Mouse (Mus musculus) left cerebral cortex, postnatal 14 days (tissue): ENCODE measurements around the gene Ddx39b. TPM values are rescaled to one million over a fixed set of nuclear protein-coding genes. Genes with fewer than 3 reads are reported as not detected.

Experiments used
- DNase-seq, 2 experiments: peaks; one replicate each; pipeline ENCODE4 v3.0.0; 2021 to 2022; ENCODE audit warnings: low spot score in 2 of 2, mixed read lengths in 1 of 2
- intact Hi-C: fragments of 180-260 bp; cut with DNase I; formaldehyde crosslinking; loops from one replicate; pipeline ENCODE4 v1.15.1; 2025
- total RNA-seq, 2 experiments: library from RNA; stranded (reverse); gene quantifications; 2 replicates each; pipeline ENCODE4 v1.2.3; 2021

Ddx39b gene
- total RNA-seq, 2 experiments from 2014 or later, result 221 to 230 TPM

DNA sequence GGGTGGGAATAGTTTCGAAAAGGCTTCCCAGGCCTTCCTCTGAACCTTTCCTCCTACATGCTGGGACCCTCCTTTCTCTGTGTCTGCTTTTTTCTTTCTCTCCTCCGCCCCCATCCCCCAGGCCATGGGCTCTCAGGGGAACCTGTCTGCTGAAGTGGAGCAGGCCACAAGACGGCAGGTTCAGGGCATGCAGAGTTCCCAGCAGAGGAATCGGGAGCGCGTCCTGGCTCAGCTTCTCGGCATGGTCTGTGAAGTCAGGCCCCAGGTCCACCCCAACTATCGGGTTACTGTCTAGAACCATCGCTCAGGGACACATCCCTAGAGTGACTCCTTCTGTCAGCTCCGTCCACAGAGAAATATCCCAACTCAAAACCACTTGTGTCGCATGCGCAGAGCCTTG is 4.0 kb upstream of the Ddx39b start:
- intact Hi-C loops, result loop anchor here (5.0 to 10.0 kb wide), 3 partner anchors 115 to 633 kb away; partner anchors contain the start of genes Agpat1, Csnk2b, Gpank1 and Rnf5

DNA sequence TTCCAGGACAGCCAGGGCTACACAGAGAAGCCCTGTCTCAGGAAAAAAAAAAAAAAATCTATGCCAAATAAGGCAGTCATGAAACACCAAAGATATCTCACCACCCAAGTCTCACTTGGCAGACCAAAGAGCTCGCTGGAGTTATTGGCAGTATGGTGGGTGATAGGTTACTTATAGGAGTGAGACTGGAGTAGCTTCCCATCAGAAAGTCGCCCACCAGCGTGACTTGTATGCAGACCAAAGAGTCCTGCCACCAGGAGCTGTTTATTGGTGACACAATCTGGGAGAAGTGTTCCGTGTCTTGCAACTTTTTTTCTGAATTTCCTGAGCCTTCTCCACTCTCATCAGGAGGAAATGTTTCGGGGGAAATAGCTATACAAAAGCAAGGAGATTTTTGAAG is 1.8 kb upstream of the Ddx39b start:
- intact Hi-C loops, result loop anchor here (5.0 to 10.0 kb wide), 3 partner anchors 117 to 635 kb away; partner anchors contain the start of genes Agpat1, Csnk2b, Gpank1 and Rnf5
- DNase-seq, result no peak

More for the DNA sequence above, 4.0 kb upstream of the Ddx39b start:
- DNase-seq, result peak in 1 of 2 experiments; percentile 21

DNA sequence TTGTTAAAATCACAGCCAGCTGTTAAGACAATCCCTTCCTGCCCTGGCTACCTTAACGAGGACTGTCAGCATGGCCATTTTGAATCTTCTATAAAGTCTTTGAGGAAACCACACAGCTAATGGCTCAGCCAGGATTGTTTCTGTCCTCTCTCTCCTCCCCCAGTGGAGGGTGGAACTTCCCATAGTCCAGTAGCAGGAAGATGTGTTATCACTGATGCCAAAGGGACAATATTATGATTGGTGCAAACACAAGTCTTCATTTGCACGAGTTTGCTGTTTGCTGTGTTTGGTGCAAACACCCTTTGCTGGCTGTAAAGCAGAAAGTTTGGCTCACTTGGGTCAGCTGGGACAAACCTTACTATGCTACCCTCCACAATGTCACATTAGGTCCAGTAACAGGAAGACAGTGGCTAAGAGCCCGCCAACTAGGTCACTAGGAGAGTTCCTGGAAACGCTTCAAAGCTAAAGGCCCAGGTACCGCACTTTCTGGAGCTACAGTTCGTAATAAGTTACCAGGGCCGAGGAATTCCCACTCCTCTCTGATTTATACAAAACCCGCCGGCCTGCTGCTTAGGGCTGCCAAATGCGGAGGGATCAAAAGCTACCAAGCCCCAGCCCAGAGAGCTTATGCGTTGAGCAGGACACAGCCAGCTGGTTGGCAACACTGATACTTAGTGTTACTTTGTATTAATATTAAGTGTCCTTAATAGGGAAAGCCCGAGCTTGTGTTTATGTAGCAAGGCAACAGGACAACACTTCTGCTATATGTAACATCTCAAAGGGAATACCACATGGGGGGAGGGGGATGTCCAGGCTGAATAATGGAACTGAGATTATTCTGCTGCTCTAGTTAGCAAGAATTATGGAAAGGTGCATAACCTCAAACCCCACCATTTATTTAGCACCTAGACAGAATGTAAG is 902 bp upstream of the Ddx39b start:
- no peak for DNase-seq
- intact Hi-C loops, result no loop called here

DNA sequence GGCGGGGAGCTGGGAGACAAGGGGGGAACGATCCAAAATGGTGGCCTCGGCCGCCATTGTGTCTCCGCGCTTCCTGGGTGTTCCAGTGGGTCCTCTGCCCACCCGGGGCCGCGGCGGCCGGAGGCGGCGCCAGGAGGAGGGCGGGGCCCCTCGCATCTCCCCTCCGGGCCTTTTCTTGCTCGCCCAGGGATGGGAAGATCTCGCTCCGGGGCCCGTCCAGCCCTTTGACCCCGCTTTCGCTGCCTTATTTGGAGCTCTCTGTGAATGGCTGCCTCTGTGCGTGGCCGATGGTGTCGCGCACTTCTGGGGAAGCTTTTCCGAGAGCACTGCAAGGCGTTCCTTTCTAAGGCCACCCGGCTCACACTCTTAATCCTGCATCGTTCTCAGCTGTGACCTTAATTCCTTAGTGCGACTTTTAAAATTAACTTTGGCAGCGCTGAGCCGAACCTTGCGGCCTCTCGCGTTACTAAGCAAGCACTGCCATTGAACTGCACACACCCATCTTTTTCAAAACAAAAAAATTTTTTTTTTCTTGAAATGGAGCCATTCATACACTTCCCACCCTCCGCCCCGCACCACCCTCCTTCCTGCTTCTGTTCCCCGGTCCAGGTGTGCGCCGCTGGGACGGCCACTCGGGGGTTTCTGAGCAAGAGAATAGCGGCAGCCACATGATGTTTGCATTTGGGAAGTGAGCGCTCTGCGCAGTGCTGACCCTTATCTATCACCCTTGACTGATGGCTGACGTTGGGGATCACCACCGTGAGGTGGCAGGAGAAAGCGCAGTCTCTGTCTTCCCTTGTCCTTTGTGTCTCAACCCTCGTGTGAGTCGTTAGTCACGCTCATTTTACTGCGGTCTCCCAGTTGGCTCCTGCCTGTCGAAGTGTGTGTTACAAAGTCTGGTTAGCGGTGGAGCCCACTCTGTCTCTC is 732 bp downstream of the Ddx39b start:
- DNase-seq, result peak; percentile 54 to 75
- intact Hi-C loops, result no loop called here

DNA sequence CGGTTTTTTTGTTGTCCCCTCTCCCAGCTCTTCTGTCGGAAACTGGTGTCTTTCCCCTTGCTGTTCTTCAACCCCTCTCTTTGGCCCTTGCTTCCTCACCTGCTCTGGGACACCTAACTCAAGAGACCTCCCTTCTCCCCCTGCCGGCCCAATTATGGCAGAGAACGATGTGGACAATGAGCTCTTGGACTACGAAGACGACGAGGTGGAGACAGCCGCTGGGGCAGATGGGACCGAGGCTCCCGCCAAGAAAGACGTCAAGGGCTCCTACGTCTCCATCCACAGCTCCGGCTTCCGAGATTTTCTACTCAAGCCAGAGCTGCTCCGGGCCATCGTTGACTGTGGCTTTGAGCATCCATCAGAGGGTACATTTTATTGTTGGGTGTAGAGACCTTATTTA is 1.5 kb downstream of the Ddx39b start:
- intact Hi-C loops, result no loop called here
- peak; percentile 47 to 67 for DNase-seq

DNA sequence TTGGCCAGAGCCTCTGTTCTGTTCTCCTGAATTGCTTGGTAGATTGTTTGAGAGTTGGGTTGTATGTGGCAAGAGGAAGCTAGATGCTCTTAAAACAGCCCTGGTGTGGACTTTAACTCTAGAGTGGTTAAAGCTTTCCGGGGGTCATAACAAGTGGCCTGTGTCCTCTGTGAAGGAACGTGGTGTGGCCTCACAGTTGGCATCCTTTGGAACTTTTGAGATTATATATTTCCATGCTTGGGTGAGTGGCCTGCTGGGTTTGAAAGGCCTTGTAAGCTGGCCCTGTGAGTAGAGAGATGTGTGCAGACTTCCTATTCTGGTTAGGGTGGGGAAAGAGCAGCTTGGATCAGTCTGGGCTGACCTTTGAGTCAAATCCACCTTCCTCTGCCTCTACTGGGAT is 3.5 kb downstream of the Ddx39b start:
- intact Hi-C loops, result no loop called here

DNA sequence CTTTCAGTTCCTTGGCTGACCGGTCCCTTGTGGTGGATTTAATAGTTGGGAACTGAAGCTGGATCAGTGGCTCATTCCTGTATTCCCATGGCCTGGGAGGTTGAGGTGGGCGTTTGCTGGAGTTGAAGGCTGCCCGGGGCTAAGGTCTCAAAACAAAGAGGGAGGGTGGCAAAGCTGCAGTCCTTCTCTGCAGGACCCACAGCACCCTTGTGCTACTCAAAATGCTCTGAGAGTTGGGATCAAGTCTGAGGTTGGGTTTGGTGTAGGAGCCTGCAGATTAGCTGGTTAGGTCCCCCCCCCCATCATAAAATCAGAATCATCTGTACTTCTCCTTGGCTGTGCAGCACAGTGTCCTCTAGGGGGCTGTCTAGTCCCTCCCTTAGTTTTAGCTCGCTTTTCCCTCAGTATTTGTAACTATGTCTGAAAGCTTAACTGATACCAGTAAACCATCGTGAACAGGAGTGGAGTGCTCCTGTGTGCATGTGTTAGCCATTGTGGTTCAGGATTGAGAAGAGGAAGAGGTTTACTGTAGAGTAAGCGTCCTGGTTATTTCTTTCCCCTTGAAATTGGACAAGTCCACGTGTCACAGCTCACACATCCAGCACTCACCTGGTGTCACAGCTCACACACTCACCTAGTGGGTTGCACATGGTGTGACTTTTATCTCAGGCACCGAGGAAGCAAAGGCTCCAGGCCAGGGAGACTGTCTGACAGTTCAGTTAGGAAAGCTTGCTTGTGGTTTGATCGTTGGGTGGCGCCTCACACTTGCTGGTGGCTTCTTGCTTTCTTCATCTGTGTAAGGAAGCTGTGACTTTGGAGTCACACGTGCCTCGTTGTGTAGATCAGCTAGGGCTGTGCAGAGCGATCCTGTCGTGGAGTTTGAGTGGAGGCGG is 4.4 kb downstream of the Ddx39b start:
- intact Hi-C loops, result no loop called here
- DNase-seq, result peak in 1 of 2 experiments; percentile 40

More for the DNA sequence above, 3.5 kb downstream of the Ddx39b start:
- peak in 1 of 2 experiments; percentile 5 for DNase-seq

DNA sequence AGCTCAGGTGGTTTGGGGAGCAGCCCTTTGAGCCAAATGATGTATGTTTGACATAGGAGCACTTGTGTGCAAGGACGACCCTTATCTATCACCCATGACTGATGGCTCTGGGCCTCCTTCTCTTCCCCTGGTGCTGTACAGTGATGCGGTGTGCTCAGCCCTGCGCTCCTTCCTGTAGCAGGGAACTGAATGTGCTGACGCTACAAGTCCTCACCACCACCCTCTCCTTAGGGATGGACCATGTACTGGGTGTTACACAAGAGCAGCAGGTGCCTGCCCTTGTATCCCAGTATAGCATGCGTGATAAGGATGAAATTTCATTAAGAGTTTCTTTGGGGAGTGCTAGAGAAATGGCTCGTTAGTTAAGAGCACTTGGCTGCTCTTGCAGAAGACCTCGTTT is 5.6 kb downstream of the Ddx39b start:
- no peak for DNase-seq
- intact Hi-C loops, result no loop called here

DNA sequence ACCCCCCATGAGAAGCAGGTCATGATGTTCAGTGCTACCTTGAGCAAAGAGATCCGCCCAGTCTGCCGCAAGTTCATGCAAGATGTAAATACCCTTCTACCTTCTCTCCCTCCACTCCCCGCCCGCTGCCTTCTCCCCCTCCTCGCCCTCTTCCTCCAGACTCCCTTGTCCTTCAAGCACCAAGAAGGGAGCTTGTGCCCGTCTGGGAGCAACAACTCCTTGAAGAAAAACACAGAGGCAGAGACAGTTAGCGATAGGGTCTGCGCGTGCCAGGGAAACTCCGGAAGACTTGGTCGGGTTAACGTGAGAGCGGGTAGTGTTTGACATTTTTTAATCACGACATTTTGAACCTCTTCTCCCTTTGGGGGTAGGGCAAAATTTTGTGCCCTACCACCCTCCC is 7.4 kb downstream of the Ddx39b start:
- DNase-seq, result no peak
- intact Hi-C loops, result no loop called here

DNA sequence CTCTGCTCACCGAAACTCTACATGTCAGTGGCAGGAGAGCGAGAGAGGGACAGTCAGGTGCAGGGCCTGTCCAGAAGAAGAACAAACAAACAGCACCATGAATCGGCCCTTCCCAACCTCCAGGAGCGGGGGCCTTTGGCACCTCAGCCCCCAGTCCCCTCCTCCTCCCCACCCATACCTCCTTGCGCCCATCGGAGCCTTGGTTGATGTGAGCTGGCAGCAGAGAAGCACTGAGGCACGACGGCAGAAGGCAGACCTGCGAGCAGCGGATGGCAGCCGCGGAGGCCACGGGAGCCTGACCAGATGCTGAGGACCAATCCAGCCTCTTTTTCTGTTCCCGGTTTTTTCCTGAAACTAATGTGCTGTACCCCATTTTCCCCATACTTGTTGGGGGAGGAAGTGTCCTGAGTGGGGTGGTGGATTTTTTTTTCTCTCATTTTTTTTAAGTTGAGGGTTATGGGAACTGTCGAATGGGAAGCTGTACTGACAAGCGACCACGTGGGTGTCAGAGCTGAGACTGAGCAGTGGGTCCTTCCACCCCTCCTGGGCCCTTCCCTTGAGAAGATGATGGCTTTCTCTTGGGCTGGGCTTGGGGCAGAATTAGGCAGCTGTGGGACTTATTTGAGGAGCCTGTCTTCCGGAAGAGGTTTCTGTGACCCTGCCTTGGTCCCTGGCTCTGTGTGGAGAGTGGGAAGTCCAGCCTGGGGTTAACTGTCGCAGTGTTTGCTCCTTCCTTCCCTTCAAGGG is 8.1 kb downstream of the Ddx39b start:
- intact Hi-C loops, result no loop called here
- no peak for DNase-seq

DNA sequence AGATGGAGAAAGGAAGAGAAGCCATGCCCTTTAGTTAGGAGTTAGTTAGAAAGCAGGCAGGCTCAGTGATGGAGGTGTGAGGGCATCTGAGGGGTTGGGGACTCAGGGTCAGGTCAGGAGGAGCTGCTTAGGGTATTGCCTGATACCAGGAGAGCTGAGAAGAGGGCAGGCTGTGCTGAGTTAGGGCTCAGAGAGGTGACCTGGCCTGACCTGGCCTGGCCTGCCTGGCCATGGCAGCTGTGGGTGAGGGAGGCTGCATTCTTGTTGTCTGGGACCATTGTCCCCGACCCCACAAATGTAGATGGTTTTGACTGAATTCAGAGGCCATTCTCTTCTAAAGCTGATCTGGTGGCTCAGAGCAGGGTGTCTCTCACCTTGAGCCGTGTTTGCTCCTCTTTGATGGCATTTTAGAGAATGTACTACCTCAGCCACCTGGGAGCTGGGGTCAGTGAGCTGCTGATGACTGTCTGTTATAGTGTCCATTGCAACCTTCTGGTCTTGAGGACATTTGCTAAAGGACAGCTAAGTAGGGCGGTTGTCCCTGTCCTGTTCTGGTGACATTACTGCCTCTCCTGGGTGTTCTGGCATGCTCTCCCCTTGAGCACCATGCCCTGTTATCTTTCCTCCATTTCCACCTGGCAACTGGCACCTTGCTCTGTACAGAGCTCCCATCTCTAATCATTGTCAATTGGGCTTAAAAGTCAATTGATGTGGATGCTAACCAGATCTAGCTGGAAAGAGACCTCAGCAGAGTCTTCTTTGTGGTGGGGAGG is 9.0 kb downstream of the Ddx39b start:
- intact Hi-C loops, result no loop called here
- no peak for DNase-seq

DNA sequence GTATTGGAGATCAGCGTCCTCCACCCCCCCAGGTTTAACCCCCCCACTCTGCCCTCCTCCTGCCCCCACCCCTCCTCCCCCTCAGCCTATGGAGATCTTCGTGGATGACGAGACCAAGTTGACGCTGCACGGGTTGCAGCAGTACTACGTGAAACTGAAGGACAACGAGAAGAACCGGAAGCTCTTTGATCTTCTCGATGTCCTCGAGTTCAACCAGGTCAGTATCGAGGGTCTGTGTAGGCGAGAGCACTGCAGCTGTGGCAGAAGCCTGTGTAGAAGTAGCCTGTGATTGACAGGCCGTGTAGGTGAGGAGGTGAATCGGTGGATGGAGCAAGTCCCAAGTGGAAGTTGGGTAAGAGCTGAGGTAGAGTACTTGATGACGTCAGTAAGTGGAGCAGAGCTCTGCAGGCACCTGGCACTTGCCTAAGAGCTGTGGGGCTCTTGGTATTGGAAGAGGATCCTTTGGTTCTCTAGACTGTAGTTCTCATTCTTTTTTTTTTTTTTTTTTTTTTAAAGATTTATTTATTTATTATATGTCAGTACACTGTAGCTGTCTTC is 9.7 kb downstream of the Ddx39b start:
- no peak for DNase-seq
- intact Hi-C loops, result no loop called here

DNA sequence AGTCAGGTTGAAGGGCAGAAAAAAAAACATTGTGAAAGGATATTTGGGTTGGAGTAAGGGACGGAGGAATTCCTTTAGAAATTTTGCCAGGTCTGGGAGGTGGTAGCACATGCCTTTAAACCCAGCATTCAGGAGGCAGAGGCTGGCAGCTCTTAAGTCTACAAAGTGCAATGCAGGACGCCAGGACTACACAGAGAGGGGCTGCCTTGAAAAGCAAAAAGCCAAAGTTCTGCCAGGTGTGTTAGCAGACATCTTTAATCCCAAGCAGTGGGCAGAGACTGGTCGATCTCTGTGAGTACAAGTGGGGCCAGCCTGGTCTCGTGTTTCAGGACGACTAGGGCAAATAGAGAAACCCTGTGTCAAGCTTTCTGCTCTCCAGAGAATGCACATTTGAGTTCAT is 10.4 kb downstream of the Ddx39b start:
- intact Hi-C loops, result no loop called here
- no peak for DNase-seq

DNA sequence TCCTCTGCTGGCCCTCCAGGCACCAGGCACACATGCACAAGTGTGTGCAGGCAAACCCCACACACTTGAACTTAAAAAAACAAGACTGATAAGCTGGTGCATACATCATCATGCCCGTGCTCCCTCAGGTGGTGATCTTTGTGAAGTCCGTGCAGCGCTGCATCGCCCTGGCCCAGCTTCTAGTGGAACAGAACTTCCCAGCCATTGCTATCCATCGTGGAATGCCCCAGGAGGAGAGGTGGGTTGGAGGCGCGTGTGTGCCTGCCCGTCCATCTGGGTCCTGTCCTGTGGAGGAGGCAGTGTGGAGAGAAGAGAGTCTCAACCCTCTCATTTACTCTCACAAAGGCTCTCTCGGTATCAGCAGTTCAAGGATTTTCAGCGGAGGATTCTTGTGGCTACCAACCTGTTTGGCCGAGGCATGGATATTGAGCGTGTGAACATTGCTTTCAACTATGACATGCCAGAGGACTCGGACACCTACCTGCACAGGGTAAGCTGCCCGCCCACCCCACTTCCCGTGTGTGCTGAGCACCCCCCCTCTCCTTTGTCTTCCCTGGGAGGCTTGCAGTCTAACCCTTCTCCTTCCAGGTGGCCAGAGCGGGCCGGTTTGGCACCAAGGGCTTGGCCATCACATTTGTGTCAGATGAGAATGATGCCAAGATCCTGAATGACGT is 11.2 kb downstream of the Ddx39b start:
- DNase-seq, result no peak
- intact Hi-C loops, result no loop called here

DNA sequence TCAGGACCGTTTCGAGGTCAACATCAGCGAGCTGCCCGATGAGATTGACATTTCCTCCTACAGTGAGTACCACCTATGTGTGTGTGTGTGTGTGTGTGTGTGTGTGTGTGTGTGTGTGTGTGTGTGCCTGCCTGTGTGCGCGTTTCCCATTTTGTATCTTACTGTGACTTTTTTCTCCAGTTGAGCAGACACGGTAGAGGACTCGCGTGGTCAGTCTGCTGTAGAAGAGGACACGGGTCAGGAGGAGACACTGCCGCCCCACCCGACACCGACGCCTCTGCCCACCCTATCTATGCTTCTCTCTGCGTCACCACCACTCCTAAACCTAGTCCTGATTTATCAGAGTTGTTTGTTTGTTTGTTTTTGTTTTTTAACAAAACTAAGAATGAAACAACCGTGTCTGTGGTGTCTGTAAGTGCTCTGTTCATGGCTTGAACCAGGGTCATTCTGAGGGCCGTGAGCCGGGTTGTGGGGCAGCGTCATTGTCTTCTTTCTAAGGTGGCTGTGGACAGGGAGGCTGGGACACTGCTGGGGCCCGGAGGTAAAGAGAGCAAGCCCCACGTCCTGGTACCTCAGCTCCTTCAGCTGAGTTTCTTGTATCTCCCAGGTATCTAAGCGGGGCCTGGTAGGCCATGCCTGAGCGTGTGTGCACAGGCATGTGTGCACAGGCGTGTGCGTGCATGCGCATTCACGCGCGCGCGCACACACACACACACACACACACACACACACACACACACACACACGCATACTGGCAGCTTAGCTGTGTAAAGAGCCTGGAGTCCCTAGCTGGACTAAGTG is 11.9 kb downstream of the Ddx39b start:
- intact Hi-C loops, result no loop called here
- DNase-seq, result no peak
